Mouse (Mus musculus) bone marrow macrophage, adult 2 months (primary cell): Measurements from ENCODE around the gene Ccdc151.

Experiments
- CTCF ChIP-seq: IDR thresholded peaks from 2 replicates; pipeline ENCODE4 v1.5.1; 2012; ENCODE audit warnings: low read depth, mild to moderate bottlenecking, low read length, moderate library complexity
- POLR2A ChIP-seq: IDR thresholded peaks from 2 replicates; pipeline ENCODE4 v1.6.1; 2012; ENCODE audit warnings: mild to moderate bottlenecking, low read depth, low read length, borderline replicate concordance

DNA sequence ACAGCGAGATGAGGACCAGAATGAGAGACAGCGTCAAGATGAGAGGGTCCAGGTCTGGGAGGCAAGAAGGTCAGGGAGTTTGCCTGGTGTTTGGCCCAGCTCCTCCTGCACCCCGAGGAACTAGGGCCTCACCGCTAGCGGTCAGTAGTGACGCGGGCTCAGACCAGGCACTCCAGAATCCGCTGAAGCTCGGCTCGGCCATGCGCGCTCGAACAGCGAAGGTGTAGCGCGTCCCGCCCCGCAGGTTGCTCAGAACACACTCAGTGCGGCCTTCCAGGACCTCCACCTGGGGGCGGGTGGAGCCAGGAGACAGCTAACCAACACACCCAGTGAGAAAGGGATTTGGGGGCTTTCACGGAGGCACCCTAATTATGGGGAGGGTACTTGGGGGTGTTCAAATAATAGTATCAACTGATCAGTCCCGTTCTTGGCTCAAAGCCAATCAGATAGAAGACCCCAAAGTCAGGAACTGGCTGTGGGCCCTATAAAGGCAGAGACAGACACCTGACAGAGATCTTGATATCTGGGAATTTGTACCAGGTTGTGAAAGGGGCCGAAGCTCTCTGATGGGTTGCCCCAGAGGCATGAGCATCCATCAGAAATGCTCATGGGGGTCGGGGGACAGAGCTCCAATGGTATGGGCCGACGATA lies 41.8 kb downstream of the Ccdc151 start:
- TF ChIP-seq POLR2A = no peak
- TF ChIP-seq CTCF = no peak
